Mouse (Mus musculus) myocyte (in vitro differentiated cells): ENCODE measurements around the gene Slc25a22. TPM values are rescaled to one million over a fixed set of nuclear protein-coding genes. Genes with fewer than 3 reads are reported as not detected.

ENCODE experiments used
- H3K27me3 ChIP-seq: one replicate; pipeline ENCODE4 v1.6.1; 2011; ENCODE audit not compliant: control insufficient read depth, insufficient read depth, insufficient read length
- H3K36me3 ChIP-seq: one replicate; pipeline ENCODE4 v1.6.1; 2011; ENCODE audit not compliant: control insufficient read depth, insufficient read depth
- H3K4me2 ChIP-seq: one replicate; pipeline ENCODE4 v1.6.1; 2011; ENCODE audit warnings: low read depth, control low read depth
- H3K4me3 ChIP-seq: one replicate; pipeline ENCODE4 v1.5.1; 2011; ENCODE audit warnings: mild to moderate bottlenecking, control low read depth, moderate library complexity
- H3K79me2 ChIP-seq: one replicate; pipeline ENCODE4 v1.6.1; 2011; ENCODE audit not compliant: control insufficient read depth, insufficient read depth
- H3ac ChIP-seq: one replicate; pipeline ENCODE4 v1.6.1; 2011; ENCODE audit not compliant: control insufficient read depth, insufficient read length
- CEBPB ChIP-seq: IDR thresholded peaks from 2 replicates; pipeline ENCODE4 v1.6.1; 2011; ENCODE audit warnings: mild to moderate bottlenecking, moderate library complexity; ENCODE audit not compliant: poor library complexity, insufficient read depth, severe bottlenecking
- E2F4 ChIP-seq: IDR thresholded peaks from one replicate; pipeline ENCODE4 v1.6.1; 2011; ENCODE audit warnings: mild to moderate bottlenecking, control low read depth, moderate library complexity; ENCODE audit not compliant: insufficient read depth
- MAX ChIP-seq: IDR thresholded peaks from one replicate; pipeline ENCODE4 v1.6.1; 2011; ENCODE audit warnings: low read depth, mild to moderate bottlenecking, control low read depth
- MYOD1 ChIP-seq, 3 experiments: IDR thresholded peaks; one replicate each; pipeline ENCODE4 v1.6.1; 2011; ENCODE audit warnings: control low read depth in 2 of 3, low read depth in 2 of 3, mild to moderate bottlenecking in 2 of 3, moderate library complexity in 1 of 3; ENCODE audit not compliant: insufficient read length in 2 of 3, control insufficient read depth in 1 of 3
- MYOG ChIP-seq, 3 experiments: IDR thresholded peaks; one replicate each; pipeline ENCODE4 v1.6.1; 2011; ENCODE audit warnings: control low read depth in 2 of 3, low read depth in 2 of 3, mild to moderate bottlenecking in 2 of 3; ENCODE audit not compliant: insufficient read length in 2 of 3, control insufficient read depth in 1 of 3, insufficient read depth in 1 of 3
- POLR2A ChIP-seq: IDR thresholded peaks from one replicate; pipeline ENCODE4 v1.6.1; 2011; ENCODE audit warnings: low read depth, mild to moderate bottlenecking, control low read depth, moderate library complexity; ENCODE audit not compliant: insufficient read length
- POLR2AphosphoS2 ChIP-seq: IDR thresholded peaks from one replicate; pipeline ENCODE4 v1.6.1; 2011; ENCODE audit warnings: low read depth, control low read depth; ENCODE audit not compliant: insufficient read length
- REST ChIP-seq: IDR thresholded peaks from one replicate; pipeline ENCODE4 v1.6.1; 2011; ENCODE audit warnings: mild to moderate bottlenecking, control low read depth, moderate library complexity; ENCODE audit not compliant: insufficient read depth, insufficient read length
- SRF ChIP-seq: IDR thresholded peaks from one replicate; pipeline ENCODE4 v1.6.1; 2011; ENCODE audit warnings: low read depth; ENCODE audit not compliant: control insufficient read depth, insufficient read length
- TCF12 ChIP-seq: IDR thresholded peaks from one replicate; pipeline ENCODE4 v1.6.1; 2011; ENCODE audit warnings: mild to moderate bottlenecking, control low read depth; ENCODE audit not compliant: poor library complexity, insufficient read depth, severe bottlenecking
- TCF3 ChIP-seq: IDR thresholded peaks from one replicate; pipeline ENCODE4 v1.6.1; 2011; ENCODE audit warnings: low read depth, control low read depth; ENCODE audit not compliant: insufficient read length
- USF1 ChIP-seq: IDR thresholded peaks from one replicate; pipeline ENCODE4 v1.6.1; 2011; ENCODE audit warnings: low read depth, mild to moderate bottlenecking, control low read depth, moderate library complexity
- polyA plus RNA-seq: library from polyadenylated mRNA; unstranded; fragments of >200 nt; fragmentation: generic; extraction: Trizol; gene quantifications from one replicate; pipeline ENCODE4 v1.2.1, GENCODE M21; 2012; ENCODE audit warnings: missing spikeins

Slc25a22 gene
- polyA plus RNA-seq, 1 experiment, result 8.8 TPM

GRCm38 (mm10) chr7:141435129-141435855 lies 2.4 kb downstream of the Slc25a22 start:
- TF ChIP-seq REST (no peak), CEBPB (no peak), USF1 (no peak), POLR2AphosphoS2 (peak; percentile 34), E2F4 (no peak), MYOG (IDR thresholded peaks at IDR 0.05; ENCODE audit: control insufficient read depth in 1 of 3, insufficient read depth in 1 of 3, insufficient read length in 2 of 3, low read depth in 2 of 3) (no peak), MAX (no peak), TCF12 (no peak), TCF3 (no peak), SRF (no peak), MYOD1 (IDR thresholded peaks at IDR 0.05; ENCODE audit: control insufficient read depth in 1 of 3, insufficient read length in 2 of 3, low read depth in 2 of 3) (peak in 1 of 3 experiments; percentile 7), POLR2A (peak; percentile 70)
- H3K4me2 ChIP-seq, result peak overlapping the region; percentile 88
- H3K27me3 ChIP-seq, result no peaks in the 10 kb centered on the region
- H3K36me3 ChIP-seq, result no peaks in the 10 kb centered on the region
- H3ac ChIP-seq, result no peak overlapping the region
- H3K4me3 ChIP-seq, result peak overlapping the region; percentile 60
- H3K79me2 ChIP-seq, result peaks cover 12% of the 10 kb centered on the region

GRCm38 (mm10) chr7:141434464-141434863 lies 3.2 kb downstream of the Slc25a22 start:
- Histone ChIP-seq H3ac (no peak overlapping the region), H3K4me2 (peak overlapping the region; percentile 88), H3K27me3 (no peaks in the 10 kb centered on the region), H3K36me3 (no peaks in the 10 kb centered on the region), H3K4me3 (peak overlapping the region; percentile 60), H3K79me2 (peaks cover 12% of the 10 kb centered on the region)
- TF ChIP-seq POLR2A, result no peak
- TF ChIP-seq E2F4, result no peak
- no peak for TF ChIP-seq USF1
- TF ChIP-seq MAX, result no peak
- no peak for TF ChIP-seq REST
- TF ChIP-seq TCF3, result no peak
- TF ChIP-seq MYOD1 (IDR thresholded peaks at IDR 0.05; ENCODE audit: control insufficient read depth in 1 of 3, insufficient read length in 2 of 3, low read depth in 2 of 3), result no peak
- TF ChIP-seq MYOG (IDR thresholded peaks at IDR 0.05; ENCODE audit: control insufficient read depth in 1 of 3, insufficient read depth in 1 of 3, insufficient read length in 2 of 3, low read depth in 2 of 3), result no peak
- no peak for TF ChIP-seq SRF

GRCm38 (mm10) chr7:141433517-141434400 lies 3.9 kb downstream of the Slc25a22 start:
- no peak for TF ChIP-seq E2F4
- TF ChIP-seq MYOD1 (IDR thresholded peaks at IDR 0.05; ENCODE audit: control insufficient read depth in 1 of 3, insufficient read length in 2 of 3, low read depth in 2 of 3), result no peak
- no peak for TF ChIP-seq POLR2AphosphoS2
- no peak for TF ChIP-seq SRF
- no peak for TF ChIP-seq TCF12
- no peak for TF ChIP-seq CEBPB
- TF ChIP-seq TCF3, result no peak
- no peak for TF ChIP-seq POLR2A
- TF ChIP-seq MYOG (IDR thresholded peaks at IDR 0.05; ENCODE audit: control insufficient read depth in 1 of 3, insufficient read depth in 1 of 3, insufficient read length in 2 of 3, low read depth in 2 of 3), result no peak
- TF ChIP-seq MAX, result no peak
- no peak for TF ChIP-seq REST
- no peak for TF ChIP-seq USF1
- H3K79me2 ChIP-seq, result peaks cover 12% of the 10 kb centered on the region
- H3K27me3 ChIP-seq, result no peaks in the 10 kb centered on the region
- no peaks in the 10 kb centered on the region for H3K36me3 ChIP-seq
- H3ac ChIP-seq, result no peak overlapping the region
- H3K4me2 ChIP-seq, result peak overlapping the region; percentile 88
- H3K4me3 ChIP-seq, result peak overlapping the region; percentile 60

GRCm38 (mm10) chr7:141432741-141433516 lies 4.8 kb downstream of the Slc25a22 start:
- no peak overlapping the region for H3K4me3 ChIP-seq

More at GRCm38 (mm10) chr7:141432741-141433516, 4.8 kb downstream of the Slc25a22 start:
- TF ChIP-seq POLR2A (no peak), CEBPB (no peak), REST (no peak), POLR2AphosphoS2 (no peak), MYOD1 (IDR thresholded peaks at IDR 0.05; ENCODE audit: control insufficient read depth in 1 of 3, insufficient read length in 2 of 3, low read depth in 2 of 3) (no peak), TCF3 (no peak)
- H3ac ChIP-seq, result no peak overlapping the region
- H3K79me2 ChIP-seq, result peaks cover 12% of the 10 kb centered on the region
- no peaks in the 10 kb centered on the region for H3K36me3 ChIP-seq
- H3K4me2 ChIP-seq, result no peak overlapping the region
- H3K27me3 ChIP-seq, result no peaks in the 10 kb centered on the region
